Mouse (Mus musculus) brain, embryonic 14.5 days (tissue): ENCODE data around the gene Itpkc.

Experiments
- CTCF ChIP-seq: fragments of 200-500 bp; IDR thresholded peaks from 2 replicates; pipeline ENCODE4 v1.5.1; 2012; ENCODE audit warnings: inconsistent platforms, mild to moderate bottlenecking, moderate library complexity, borderline replicate concordance; ENCODE audit not compliant: insufficient read depth, insufficient read length; ENCODE audit errors: extremely low read depth
- POLR2A ChIP-seq: fragments of 200-500 bp; IDR thresholded peaks from 2 replicates; pipeline ENCODE4 v1.6.1; 2012; ENCODE audit warnings: mild to moderate bottlenecking, inconsistent platforms, borderline replicate concordance; ENCODE audit not compliant: poor library complexity, insufficient read depth, insufficient read length, severe bottlenecking; ENCODE audit errors: extremely low read depth

- TF ChIP-seq POLR2A (no peak), CTCF (no peak)
These were observed 8.5 kb downstream of the Itpkc start for GRCm38 (mm10) chr7:27219937-27220336.
